Mouse (Mus musculus) cortical plate, adult 2 months (tissue): ENCODE results near the gene Tmem50a.

ENCODE experiments used
- CTCF ChIP-seq: fragments of 200-500 bp; IDR thresholded peaks from 2 replicates; pipeline ENCODE4 v1.5.1; 2011; ENCODE audit warnings: mild to moderate bottlenecking, control low read depth, low read length; ENCODE audit not compliant: insufficient read depth; ENCODE audit errors: extremely low read depth
- POLR2A ChIP-seq: fragments of 200-500 bp; IDR thresholded peaks from 2 replicates; pipeline ENCODE4 v1.6.1; 2011; ENCODE audit warnings: mild to moderate bottlenecking, low read length, control low read depth; ENCODE audit not compliant: insufficient read depth; ENCODE audit errors: extremely low read depth

GRCm38 (mm10) chr4:134856501-134856900, 58.3 kb downstream of the Tmem50a start:
- TF ChIP-seq POLR2A = no peak
- no peak for TF ChIP-seq CTCF
